Mouse (Mus musculus): ENCODE data around the gene Lhx9. TPM values are rescaled to one million over a fixed set of nuclear protein-coding genes. Genes with fewer than 3 reads are reported as not detected.

Lhx9 gene
- polyA plus RNA-seq, 1 experiment from 2014 or later, result 1.00 TPM

- Histone ChIP-seq H3K9me3 (ENCODE audit: control insufficient read depth, low read depth, low read length) (no peaks in the 10 kb centered on the region), H3K9ac (replicated peaks; ENCODE audit: low read depth, low read length) (no peak overlapping the region), H3K27me3 (ENCODE audit: control insufficient read depth, insufficient read depth, low read length) (peaks cover 56% of the 10 kb centered on the region), H3K4me1 (ENCODE audit: control insufficient read depth, insufficient read depth, low read length) (no peaks in the 10 kb centered on the region), H3K4me3 (ENCODE audit: low read depth, low read length) (no peak overlapping the region), H3K4me2 (replicated peaks; ENCODE audit: low read depth, low read length) (no peak overlapping the region), H3K36me3 (ENCODE audit: control insufficient read depth, insufficient read depth, low read length) (no peaks in the 10 kb centered on the region), H3K27ac (ENCODE audit: low read length) (no peak overlapping the region)
- under 1% methylated on average over 3 of the region's 3 CpGs for WGBS
- ATAC-seq (ENCODE audit: insufficient number of reproducible peaks, insufficient read depth, low FRiP score, low read depth), result no peak
Measured at GRCm38 (mm10) chr1:138835355-138835900, 12.9 kb downstream of the Lhx9 start.

DNA sequence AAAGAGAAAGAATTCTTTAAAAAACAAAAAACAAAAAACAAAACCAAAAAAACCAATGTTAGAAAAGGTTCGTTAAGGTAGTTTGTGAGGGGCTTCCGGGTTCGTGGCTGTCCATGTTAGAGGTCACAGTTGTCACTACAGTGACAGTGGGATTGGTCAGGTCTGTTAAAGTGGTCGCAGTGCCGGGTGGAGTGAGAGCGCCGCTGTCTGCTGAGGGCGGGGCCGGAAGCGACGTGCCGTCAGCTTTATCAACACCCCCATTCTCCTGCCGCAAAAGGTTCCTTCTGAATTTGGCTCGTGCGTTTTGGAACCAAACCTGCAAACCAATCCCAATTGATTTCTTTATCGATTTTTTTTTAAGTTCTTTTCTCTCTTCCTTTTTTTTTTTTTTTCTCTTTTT lies 17.1 kb downstream of the Lhx9 start:
- peak overlapping the region; percentile 37 for H3K4me2 ChIP-seq (replicated peaks; ENCODE audit: low read depth, low read length)
- H3K27ac ChIP-seq (ENCODE audit: low read length), result no peak overlapping the region
- H3K4me3 ChIP-seq (ENCODE audit: low read depth, low read length), result peak overlapping the region; percentile 10; the same call in 1 of the 2 replicates
- 3% methylated on average over 16 of the region's 16 CpGs for WGBS
- no peaks in the 10 kb centered on the region for H3K9me3 ChIP-seq (ENCODE audit: control insufficient read depth, low read depth, low read length)
- H3K9ac ChIP-seq (replicated peaks; ENCODE audit: low read depth, low read length), result no peak overlapping the region
- ATAC-seq (ENCODE audit: insufficient number of reproducible peaks, insufficient read depth, low FRiP score, low read depth), result no peak
- H3K36me3 ChIP-seq (ENCODE audit: control insufficient read depth, insufficient read depth, low read length), result no peaks in the 10 kb centered on the region
- H3K4me1 ChIP-seq (ENCODE audit: control insufficient read depth, insufficient read depth, low read length), result no peaks in the 10 kb centered on the region
- H3K27me3 ChIP-seq (ENCODE audit: control insufficient read depth, insufficient read depth, low read length), result peaks cover 28% of the 10 kb centered on the region

- 63% methylated on average over 6 of the region's 6 CpGs for WGBS
- Histone ChIP-seq H3K9ac (replicated peaks; ENCODE audit: low read depth, low read length) (no peak overlapping the region), H3K36me3 (ENCODE audit: control insufficient read depth, insufficient read depth, low read length) (no peaks in the 10 kb centered on the region), H3K27me3 (ENCODE audit: control insufficient read depth, insufficient read depth, low read length) (no peaks in the 10 kb centered on the region), H3K4me3 (ENCODE audit: low read depth, low read length) (no peak overlapping the region), H3K9me3 (ENCODE audit: control insufficient read depth, low read depth, low read length) (no peaks in the 10 kb centered on the region), H3K27ac (ENCODE audit: low read length) (no peak overlapping the region), H3K4me2 (replicated peaks; ENCODE audit: low read depth, low read length) (no peak overlapping the region), H3K4me1 (ENCODE audit: control insufficient read depth, insufficient read depth, low read length) (no peaks in the 10 kb centered on the region)
- no peak for ATAC-seq (ENCODE audit: insufficient number of reproducible peaks, insufficient read depth, low FRiP score, low read depth)
Measured at GRCm38 (mm10) chr1:138826841-138827240, 21.5 kb downstream of the Lhx9 start.

DNA sequence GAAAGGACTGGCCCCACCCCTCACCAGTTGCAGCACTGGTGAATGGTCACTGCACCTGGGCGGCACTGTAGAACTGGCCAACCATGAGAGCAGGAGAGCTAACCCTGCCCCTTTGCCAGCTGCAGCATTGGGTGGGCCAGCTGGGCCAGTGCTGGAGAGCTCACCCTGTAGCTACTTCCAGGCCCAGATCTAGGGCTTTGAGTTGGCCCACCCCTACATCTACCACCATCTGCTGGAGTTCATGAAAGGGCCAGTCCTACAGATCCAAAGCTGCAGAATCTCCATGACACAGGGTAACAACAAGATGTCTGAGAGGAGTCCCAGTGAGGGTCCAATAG lies 25.4 kb downstream of the Lhx9 start:
- Histone ChIP-seq H3K4me2 (replicated peaks; ENCODE audit: low read depth, low read length) (no peak overlapping the region), H3K4me3 (ENCODE audit: low read depth, low read length) (no peak overlapping the region), H3K9ac (replicated peaks; ENCODE audit: low read depth, low read length) (no peak overlapping the region), H3K9me3 (ENCODE audit: control insufficient read depth, low read depth, low read length) (no peaks in the 10 kb centered on the region), H3K4me1 (ENCODE audit: control insufficient read depth, insufficient read depth, low read length) (no peaks in the 10 kb centered on the region), H3K27ac (ENCODE audit: low read length) (no peak overlapping the region), H3K36me3 (ENCODE audit: control insufficient read depth, insufficient read depth, low read length) (no peaks in the 10 kb centered on the region), H3K27me3 (ENCODE audit: control insufficient read depth, insufficient read depth, low read length) (no peaks in the 10 kb centered on the region)
- no peak for ATAC-seq (ENCODE audit: insufficient number of reproducible peaks, insufficient read depth, low FRiP score, low read depth)
- WGBS, result 100% methylated on average over 1 of the region's 1 CpGs

GRCm38 (mm10) chr1:138822255-138822984 lies 26.0 kb downstream of the Lhx9 start:
- ATAC-seq (ENCODE audit: insufficient number of reproducible peaks, insufficient read depth, low FRiP score, low read depth), result no peak
- 95% methylated on average over 7 of the region's 7 CpGs for WGBS
- Histone ChIP-seq H3K27ac (ENCODE audit: low read length) (no peak overlapping the region), H3K36me3 (ENCODE audit: control insufficient read depth, insufficient read depth, low read length) (no peaks in the 10 kb centered on the region), H3K4me1 (ENCODE audit: control insufficient read depth, insufficient read depth, low read length) (no peaks in the 10 kb centered on the region), H3K9ac (replicated peaks; ENCODE audit: low read depth, low read length) (no peak overlapping the region), H3K9me3 (ENCODE audit: control insufficient read depth, low read depth, low read length) (no peaks in the 10 kb centered on the region), H3K4me3 (ENCODE audit: low read depth, low read length) (no peak overlapping the region), H3K4me2 (replicated peaks; ENCODE audit: low read depth, low read length) (no peak overlapping the region), H3K27me3 (ENCODE audit: control insufficient read depth, insufficient read depth, low read length) (no peaks in the 10 kb centered on the region)

GRCm38 (mm10) chr1:138801732-138802131 lies 46.6 kb downstream of the Lhx9 start:
- H3K9me3 ChIP-seq (ENCODE audit: control insufficient read depth, low read depth, low read length), result no peaks in the 10 kb centered on the region
- H3K4me1 ChIP-seq (ENCODE audit: control insufficient read depth, insufficient read depth, low read length), result no peaks in the 10 kb centered on the region
- H3K4me2 ChIP-seq (replicated peaks; ENCODE audit: low read depth, low read length), result no peak overlapping the region
- ATAC-seq (ENCODE audit: insufficient number of reproducible peaks, insufficient read depth, low FRiP score, low read depth), result no peak
- H3K27ac ChIP-seq (ENCODE audit: low read length), result no peak overlapping the region
- no peak overlapping the region for H3K9ac ChIP-seq (replicated peaks; ENCODE audit: low read depth, low read length)
- H3K4me3 ChIP-seq (ENCODE audit: low read depth, low read length), result no peak overlapping the region
- H3K36me3 ChIP-seq (ENCODE audit: control insufficient read depth, insufficient read depth, low read length), result no peaks in the 10 kb centered on the region
- 34% methylated on average over 3 of the region's 3 CpGs for WGBS
- H3K27me3 ChIP-seq (ENCODE audit: control insufficient read depth, insufficient read depth, low read length), result no peaks in the 10 kb centered on the region

- 63% methylated on average over 3 of the region's 3 CpGs for WGBS
- Histone ChIP-seq H3K4me1 (ENCODE audit: control insufficient read depth, insufficient read depth, low read length) (no peaks in the 10 kb centered on the region), H3K9me3 (ENCODE audit: control insufficient read depth, low read depth, low read length) (no peaks in the 10 kb centered on the region), H3K9ac (replicated peaks; ENCODE audit: low read depth, low read length) (no peak overlapping the region), H3K27ac (ENCODE audit: low read length) (no peak overlapping the region), H3K4me3 (ENCODE audit: low read depth, low read length) (no peak overlapping the region), H3K4me2 (replicated peaks; ENCODE audit: low read depth, low read length) (no peak overlapping the region), H3K36me3 (ENCODE audit: control insufficient read depth, insufficient read depth, low read length) (no peaks in the 10 kb centered on the region), H3K27me3 (ENCODE audit: control insufficient read depth, insufficient read depth, low read length) (no peaks in the 10 kb centered on the region)
- no peak for ATAC-seq (ENCODE audit: insufficient number of reproducible peaks, insufficient read depth, low FRiP score, low read depth)
Measured at GRCm38 (mm10) chr1:138801296-138801695, 47.1 kb downstream of the Lhx9 start.

DNA sequence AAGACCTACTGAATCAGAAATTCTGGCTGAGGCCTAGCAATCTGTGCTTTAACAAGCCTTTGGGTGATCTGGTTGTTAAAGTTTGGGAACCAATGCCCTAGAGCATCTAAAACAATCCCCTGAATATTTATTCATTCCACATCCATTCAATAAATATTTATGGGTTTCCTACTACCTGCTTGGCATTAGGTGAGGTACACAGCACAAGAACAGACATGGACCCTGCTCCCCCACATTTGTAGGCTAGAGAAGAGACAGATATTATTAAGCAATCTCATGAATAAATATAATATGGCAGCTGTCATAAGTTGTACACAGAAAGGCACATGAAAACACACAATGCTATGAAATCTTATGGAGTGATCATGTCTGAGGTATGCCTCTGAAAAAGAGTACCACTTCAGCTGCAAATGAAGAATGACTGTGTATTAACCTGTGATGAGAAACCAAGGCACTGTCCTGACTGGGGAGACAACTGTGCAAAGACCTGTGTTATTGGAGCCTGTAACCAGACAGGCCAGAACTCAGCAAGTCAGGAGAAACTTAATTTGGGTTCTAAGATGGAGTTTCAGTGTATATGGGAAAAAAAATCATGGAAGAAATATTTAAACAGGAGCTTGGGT lies 48.6 kb downstream of the Lhx9 start:
- H3K4me3 ChIP-seq (ENCODE audit: low read depth, low read length), result no peak overlapping the region
- H3K9me3 ChIP-seq (ENCODE audit: control insufficient read depth, low read depth, low read length), result no peaks in the 10 kb centered on the region
- H3K4me2 ChIP-seq (replicated peaks; ENCODE audit: low read depth, low read length), result no peak overlapping the region
- H3K27me3 ChIP-seq (ENCODE audit: control insufficient read depth, insufficient read depth, low read length), result no peaks in the 10 kb centered on the region
- H3K9ac ChIP-seq (replicated peaks; ENCODE audit: low read depth, low read length), result no peak overlapping the region
- no peak for ATAC-seq (ENCODE audit: insufficient number of reproducible peaks, insufficient read depth, low FRiP score, low read depth)
- no peaks in the 10 kb centered on the region for H3K36me3 ChIP-seq (ENCODE audit: control insufficient read depth, insufficient read depth, low read length)
- H3K27ac ChIP-seq (ENCODE audit: low read length), result no peak overlapping the region
- H3K4me1 ChIP-seq (ENCODE audit: control insufficient read depth, insufficient read depth, low read length), result no peaks in the 10 kb centered on the region
